In the genomic region with DNA sequence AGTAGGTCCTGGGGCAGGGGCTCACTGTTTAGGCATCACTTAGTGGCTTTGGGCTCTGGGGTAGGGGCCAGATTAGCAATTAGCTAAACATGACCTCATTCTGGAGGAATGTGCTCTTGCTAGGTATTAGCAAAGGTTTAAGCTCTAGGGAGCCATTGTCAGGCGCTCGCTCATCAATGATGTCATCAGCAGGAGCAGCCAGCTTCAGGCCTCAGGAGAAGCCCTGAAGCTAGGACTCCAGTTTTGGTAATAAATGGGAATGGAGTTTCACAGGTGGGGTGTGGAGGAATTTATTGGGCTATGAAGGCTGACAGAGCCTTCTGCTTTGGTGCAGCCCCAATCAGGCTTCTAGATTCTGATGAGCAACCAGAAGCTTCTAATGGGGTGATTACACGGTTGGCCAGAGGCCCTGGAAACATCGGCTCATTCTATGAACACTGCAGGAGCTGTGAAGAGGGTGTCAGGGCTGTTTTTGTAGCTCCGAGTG, we compare ENCODE assay signal across 9 mouse cellular contexts. TPM values are rescaled to one million over a fixed set of nuclear protein-coding genes. Genes with fewer than 3 reads are reported as not detected.
DNase-seq lines count a peak whose midpoint lies in the region; ATAC-seq and TF ChIP-seq lines count a peak whose summit lies in the region.
"Had no signal": no experiment of that assay in that cellular context is flagged by ENCODE, and none has a peak within 500 bp of the region (broad histone marks: within the 10 kb centered on the region; RNA-seq: fewer than 3 reads in every experiment).

No protein-coding gene starts in this region.

- no peak for TF ChIP-seq EP300 in heart, postnatal 0 days (IDR thresholded peaks at IDR 0.05; ENCODE audit: low read depth)

- H3K36me3 ChIP-seq in embryonic facial prominence, embryonic 10.5 days (replicated peaks): no peaks in the 10 kb centered on the region
- H3K36me3 ChIP-seq in heart, postnatal 0 days (replicated peaks; ENCODE audit: control insufficient read depth, insufficient read depth, low read length): no peaks in the 10 kb centered on the region
- H3K36me3 ChIP-seq in myocyte (ENCODE audit: control insufficient read depth, insufficient read depth): no peaks in the 10 kb centered on the region

- intact Hi-C loops in gastrocnemius, adult 2 months (cut with DNase I): no loop called here
- intact Hi-C loops in gastrocnemius, postnatal 36 days (cut with DNase I): no loop called here

- H3K27me3 ChIP-seq in embryonic facial prominence, embryonic 10.5 days (replicated peaks; ENCODE audit: low read depth, poor library complexity, severe bottlenecking): no peaks in the 10 kb centered on the region
- H3K27me3 ChIP-seq in heart, postnatal 0 days (ENCODE audit: control insufficient read depth, insufficient read depth, low read length): no peaks in the 10 kb centered on the region
- H3K27me3 ChIP-seq in myocyte (ENCODE audit: control insufficient read depth, insufficient read depth, insufficient read length): no peaks in the 10 kb centered on the region

- peak overlapping the region; percentile 48; the same call in 1 of the 2 replicates for H3K27ac ChIP-seq in gastrocnemius, adult 2 months
- H3K27ac ChIP-seq in embryonic facial prominence, embryonic 10.5 days (replicated peaks): peak overlapping the region; percentile 76
- H3K27ac ChIP-seq in heart, postnatal 0 days (ENCODE audit: low read depth): peak overlapping the region; percentile 11

- no peaks in the 10 kb centered on the region for H3K9me3 ChIP-seq in embryonic facial prominence, embryonic 10.5 days
- no peaks in the 10 kb centered on the region for H3K9me3 ChIP-seq in heart, postnatal 0 days (replicated peaks; ENCODE audit: control insufficient read depth, low read length)

- H3K9ac ChIP-seq in heart, postnatal 0 days (replicated peaks; ENCODE audit: low read depth, low read length): no peak overlapping the region

- peak; percentile 55 for DNase-seq in gastrocnemius, adult 2 months
- no peak for DNase-seq in gastrocnemius, postnatal 36 days
- peak; percentile 49 for DNase-seq in embryonic facial prominence, embryonic 10.5 days (ENCODE audit: low spot score)
- no peak for DNase-seq in heart, postnatal 0 days (ENCODE audit: low spot score)
- DNase-seq in cerebellum, postnatal 14 days: no peak
- no peak for DNase-seq in right cerebral cortex, postnatal 4 days
- DNase-seq in layer of hippocampus, postnatal 25 days (ENCODE audit: extremely low spot score in 1 of 2, low spot score in 1 of 2): no peak

- no peak for TF ChIP-seq POLR2A in myocyte (IDR thresholded peaks at IDR 0.05; ENCODE audit: insufficient read length, low read depth)

- no peak; the same call in 1 of the 2 replicates for ATAC-seq in heart, postnatal 0 days (ENCODE audit: insufficient read depth, low read depth)

- 26% methylated on average over 5 of the region's 5 CpGs for WGBS in embryonic facial prominence, embryonic 10.5 days
- 32% methylated on average over 5 of the region's 5 CpGs for WGBS in heart, postnatal 0 days

- H3K4me2 ChIP-seq in heart, postnatal 0 days (ENCODE audit: low read depth, low read length): no peak overlapping the region
- H3K4me2 ChIP-seq in myocyte (ENCODE audit: low read depth): peak overlapping the region; percentile 57

- H3ac ChIP-seq in myocyte (ENCODE audit: control insufficient read depth, insufficient read length): no peak overlapping the region

- H3K4me1 ChIP-seq in embryonic facial prominence, embryonic 10.5 days: peaks cover 54% of the 10 kb centered on the region
- peaks cover 19% of the 10 kb centered on the region; the same call in 1 of the 2 replicates for H3K4me1 ChIP-seq in heart, postnatal 0 days (ENCODE audit: control insufficient read depth, insufficient read depth)

- TF ChIP-seq CTCF in gastrocnemius, adult 2 months (IDR thresholded peaks at IDR 0.05): no peak
- TF ChIP-seq CTCF in heart, postnatal 0 days (IDR thresholded peaks at IDR 0.05; ENCODE audit: low read depth): no peak

- peaks cover 98% of the 10 kb centered on the region for H3K79me2 ChIP-seq in myocyte (ENCODE audit: control insufficient read depth, insufficient read depth)

- no peak overlapping the region for H3K4me3 ChIP-seq in gastrocnemius, adult 2 months
- H3K4me3 ChIP-seq in embryonic facial prominence, embryonic 10.5 days: no peak overlapping the region
- no peak overlapping the region for H3K4me3 ChIP-seq in heart, postnatal 0 days (ENCODE audit: low read depth, low read length)
- no peak overlapping the region for H3K4me3 ChIP-seq in myocyte

TF ChIP-seq in myocyte, 11 proteins besides CTCF, POLR2A, EP300 and RAD21:
- TF ChIP-seq POLR2AphosphoS2 (IDR thresholded peaks at IDR 0.05; ENCODE audit: insufficient read length, low read depth) (no peak), CEBPB (IDR thresholded peaks at IDR 0.05; ENCODE audit: insufficient read depth, poor library complexity, severe bottlenecking) (0 out of 2 replicates have a peak, but pooled peaks have one; percentile 31), E2F4 (IDR thresholded peaks at IDR 0.05; ENCODE audit: insufficient read depth) (no peak)

RNA-seq across cellular contexts. Expression of a gene that starts 30.0 kb away (rescaled TPM):
- total RNA-seq in gastrocnemius, adult 2 months (2021): 10 to 100 TPM in 1 of 2 experiments, 1 to 10 TPM in 1; 6.0 to 11.0 TPM
- total RNA-seq in gastrocnemius, postnatal 36 days (2021): 1 to 10 TPM; 6.7 to 7.2 TPM
- 20.4 and 22.5 TPM in 2 replicates for polyA plus RNA-seq in embryonic facial prominence, embryonic 10.5 days (2016; fragmentation: Nextera tagmentation; extraction: Ambion mirVana)
- 40.7 and 42.9 TPM in 2 replicates for total RNA-seq in heart, postnatal 0 days (2014; rRNA removed; ENCODE audit: low replicate concordance)
- 3.8 and 4.0 TPM in 2 replicates for polyA plus RNA-seq in heart, postnatal 0 days (2015; fragmentation: Nextera tagmentation; extraction: Ambion mirVana)
- polyA plus RNA-seq in myocyte (2012; fragmentation: generic; extraction: Trizol): 54.5 TPM
- total RNA-seq in layer of hippocampus, postnatal 25 days (2021): 10 to 100 TPM; 37.2 to 68.2 TPM

RNA-seq across cellular contexts. Expression of a gene that starts 56.4 kb away (rescaled TPM):
- not detected for total RNA-seq in gastrocnemius, adult 2 months (2021)
- not detected for total RNA-seq in gastrocnemius, postnatal 36 days (2021)
- polyA plus RNA-seq in embryonic facial prominence, embryonic 10.5 days (2016; fragmentation: Nextera tagmentation; extraction: Ambion mirVana): not detected in 2 replicates
- not detected in 2 replicates for total RNA-seq in heart, postnatal 0 days (2014; rRNA removed; ENCODE audit: low replicate concordance)
- not detected in 2 replicates for polyA plus RNA-seq in heart, postnatal 0 days (2015; fragmentation: Nextera tagmentation; extraction: Ambion mirVana)
- not detected for polyA plus RNA-seq in myocyte (2012; fragmentation: generic; extraction: Trizol)
- not detected for total RNA-seq in layer of hippocampus, postnatal 25 days (2021)
- total RNA-seq: neutrophil, adult 5-6 weeks had no signal

Comparison
In these comparisons a context has a peak if more than half of its experiments do, and no peak if none do; other contexts are left out.
1. DNase-seq: peak in gastrocnemius, adult 2 months (single experiment) and embryonic facial prominence, embryonic 10.5 days (single experiment); none in gastrocnemius, postnatal 36 days (0 of 2), heart, postnatal 0 days (single experiment), cerebellum, postnatal 14 days (0 of 2), right cerebral cortex, postnatal 4 days (single experiment) and layer of hippocampus, postnatal 25 days (0 of 2).
2. H3K27ac ChIP-seq: peak in every context shown above with its lines; median percentile 76 in embryonic facial prominence, embryonic 10.5 days; 48 in gastrocnemius, adult 2 months; 11 in heart, postnatal 0 days.